Mouse (Mus musculus) C2C12 (cell line): ENCODE measurements around the gene Irf2.

Source experiments
- CTCF ChIP-seq: IDR thresholded peaks from one replicate; pipeline ENCODE4 v1.5.1; 2011; ENCODE audit not compliant: control insufficient read depth, insufficient read depth, insufficient read length
- MAX ChIP-seq: IDR thresholded peaks from one replicate; pipeline ENCODE4 v1.6.1; 2011; ENCODE audit warnings: mild to moderate bottlenecking, control low read depth
- MYOD1 ChIP-seq: IDR thresholded peaks from one replicate; pipeline ENCODE4 v1.6.1; 2011; ENCODE audit warnings: low read depth; ENCODE audit not compliant: control insufficient read depth, insufficient read length
- USF1 ChIP-seq: IDR thresholded peaks from one replicate; pipeline ENCODE4 v1.6.1; 2011; ENCODE audit warnings: low read depth, mild to moderate bottlenecking, control low read depth, moderate library complexity

DNA sequence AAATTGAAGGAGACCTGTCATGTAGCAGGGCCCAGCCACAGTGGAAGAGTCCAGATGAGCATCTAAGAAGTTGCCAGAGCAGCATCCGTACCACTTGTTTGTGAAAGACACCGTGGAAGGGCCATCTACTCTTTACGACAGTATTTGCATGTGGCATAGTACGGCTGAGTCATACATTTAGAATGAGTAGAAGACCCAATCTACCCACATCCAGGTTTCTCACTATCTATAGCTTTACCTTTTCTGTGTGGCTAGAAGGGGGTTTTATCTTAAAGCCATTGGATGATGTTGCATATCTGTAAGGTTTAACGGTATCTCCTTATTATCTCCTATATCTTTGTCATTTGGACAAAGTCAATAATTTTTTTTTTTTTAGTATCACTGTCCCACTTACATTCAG lies 59.7 kb downstream of the Irf2 start:
- TF ChIP-seq CTCF (no peak), USF1 (no peak), MAX (no peak), MYOD1 (no peak)
